ENCODE assay signal across 27 mouse cellular contexts in the genomic region with DNA sequence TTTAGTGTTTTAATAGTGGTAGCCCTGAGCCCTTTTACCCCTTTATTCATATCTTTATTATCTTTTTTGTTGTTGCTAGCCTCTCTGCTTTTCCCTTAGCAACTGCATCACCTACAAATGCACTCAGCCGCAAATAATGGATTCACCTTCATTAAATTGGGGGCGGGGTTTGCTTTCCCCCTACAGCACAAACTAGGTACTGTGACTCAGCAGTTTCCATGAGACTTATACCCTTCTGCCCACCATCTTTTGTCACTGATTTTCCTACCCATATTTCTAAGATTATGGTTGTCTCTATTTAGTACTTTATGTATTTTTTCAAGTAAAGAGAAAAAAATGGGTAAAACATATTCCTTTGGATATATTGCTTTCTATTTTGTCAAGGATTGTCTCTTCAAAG. TPM values are rescaled to one million over a fixed set of nuclear protein-coding genes. Genes with fewer than 3 reads are reported as not detected.
DNase-seq lines count a peak whose midpoint lies in the region; ATAC-seq and TF ChIP-seq lines count a peak whose summit lies in the region.
"Had no signal": no experiment of that assay in that cellular context is flagged by ENCODE, and none has a peak within 500 bp of the region (broad histone marks: within the 10 kb centered on the region; RNA-seq: fewer than 3 reads in every experiment).

No protein-coding gene starts in this region.

- TF ChIP-seq CTCF in heart, adult 2 months (IDR thresholded peaks at IDR 0.05): 0 out of 2 replicates have a peak, but pooled peaks have one; percentile 2
- no peak for TF ChIP-seq CTCF in kidney, adult 2 months (conservative IDR thresholded peaks at IDR 0.05; ENCODE audit: insufficient read depth, insufficient read length, low read depth, low read length)

- peaks cover 2% of the 10 kb centered on the region; the same call in 1 of the 2 replicates for H3K79me2 ChIP-seq in heart, adult 2 months (replicated peaks; ENCODE audit: control insufficient read depth, insufficient read depth, low read length)

- TF ChIP-seq EP300 in heart, adult 2 months (IDR thresholded peaks at IDR 0.05; ENCODE audit: insufficient read depth, low read depth, low read length): no peak

- no peak overlapping the region for H3K9ac ChIP-seq in heart, adult 2 months (ENCODE audit: low read depth, low read length)
- no peak overlapping the region for H3K9ac ChIP-seq in forebrain, embryonic 13.5 days
- H3K9ac ChIP-seq: embryonic facial prominence, embryonic 12.5 days; embryonic facial prominence, embryonic 15.5 days; forebrain, embryonic 15.5 days; hindbrain, embryonic 14.5 days had no signal

- H3K27me3 ChIP-seq in heart, adult 2 months (ENCODE audit: control insufficient read depth, insufficient read depth, low read length): no peaks in the 10 kb centered on the region
- H3K27me3 ChIP-seq in forebrain, embryonic 13.5 days: no peaks in the 10 kb centered on the region
- no peaks in the 10 kb centered on the region for H3K27me3 ChIP-seq in kidney, adult 2 months (replicated peaks; ENCODE audit: control insufficient read depth, insufficient read depth, low read length)
- H3K27me3 ChIP-seq: CH12.LX; embryonic facial prominence, embryonic 12.5 days; embryonic facial prominence, embryonic 15.5 days; forebrain, embryonic 15.5 days had no signal

- 0 out of 2 replicates have a peak, but pooled peaks have one; percentile 21 for ATAC-seq in common myeloid progenitor, adult 5-6 weeks (replicated peaks; ENCODE audit: low read depth, poor library complexity, severe bottlenecking)
- ATAC-seq in forebrain, embryonic 13.5 days: no peak
- ATAC-seq: activated CD4-positive, CD25-positive, alpha-beta regulatory T cell, adult 4 months; forebrain, embryonic 15.5 days; hindbrain, postnatal 0 days; inflammation-experienced regulatory T-cells, adult 6 months; intestine, embryonic 16.5 days had no signal

- no peak overlapping the region for H3K4me3 ChIP-seq in heart, adult 2 months
- H3K4me3 ChIP-seq in forebrain, embryonic 13.5 days: no peak overlapping the region
- H3K4me3 ChIP-seq in kidney, adult 2 months (ENCODE audit: insufficient read depth, low read depth, low read length): no peak overlapping the region
- H3K4me3 ChIP-seq: embryonic facial prominence, embryonic 12.5 days; embryonic facial prominence, embryonic 15.5 days; forebrain, embryonic 15.5 days had no signal

- H3K4me2 ChIP-seq in forebrain, embryonic 13.5 days: no peak overlapping the region
- H3K4me2 ChIP-seq: embryonic facial prominence, embryonic 12.5 days; embryonic facial prominence, embryonic 15.5 days; forebrain, embryonic 15.5 days; heart, embryonic 11.5 days; hindbrain, embryonic 14.5 days had no signal

- H3K4me1 ChIP-seq in heart, adult 2 months (ENCODE audit: control insufficient read depth, insufficient read depth, low read length): peaks cover 5% of the 10 kb centered on the region
- peaks cover 6% of the 10 kb centered on the region; the same call in 1 of the 2 replicates for H3K4me1 ChIP-seq in forebrain, embryonic 13.5 days
- no peaks in the 10 kb centered on the region for H3K4me1 ChIP-seq in kidney, adult 2 months (ENCODE audit: control insufficient read depth, insufficient read depth, low read length)
- H3K4me1 ChIP-seq: embryonic facial prominence, embryonic 12.5 days; embryonic facial prominence, embryonic 15.5 days had no signal

- 90% methylated on average over 2 of the region's 2 CpGs for WGBS in heart, adult 2 months
- 88% methylated on average over 2 of the region's 2 CpGs for WGBS in forebrain, embryonic 13.5 days
- whole genome bisulfite sequencing in kidney, adult 2 months: 86% methylated on average over 2 of the region's 2 CpGs

- intact Hi-C loops in heart, adult 2 months (cut with DNase I): no loop called here
- intact Hi-C loops in heart, postnatal 10 days (cut with DNase I): no loop called here

- no peak overlapping the region for H3K27ac ChIP-seq in heart, adult 2 months
- H3K27ac ChIP-seq in forebrain, embryonic 13.5 days: no peak overlapping the region
- no peak overlapping the region for H3K27ac ChIP-seq in kidney, adult 2 months (ENCODE audit: insufficient read depth, low read depth, low read length)
- H3K27ac ChIP-seq: embryonic facial prominence, embryonic 12.5 days; embryonic facial prominence, embryonic 15.5 days; forebrain, embryonic 15.5 days; hindbrain, embryonic 14.5 days; hindbrain, postnatal 0 days had no signal

- no peaks in the 10 kb centered on the region for H3K9me3 ChIP-seq in forebrain, embryonic 13.5 days (replicated peaks)
- H3K9me3 ChIP-seq: embryonic facial prominence, embryonic 12.5 days; embryonic facial prominence, embryonic 15.5 days; forebrain, embryonic 15.5 days had no signal

- DNase-seq in heart, adult 2 months: no peak
- DNase-seq in heart, postnatal 10 days: no peak
- peak; percentile 16 for DNase-seq in 3T3-L1 (ENCODE audit: low read depth, low spot score)
- DNase-seq in R1 (ENCODE audit: low read depth, low spot score): peak; percentile 53
- DNase-seq in frontal cortex, postnatal 14 days (ENCODE audit: low spot score in 2 of 2): no peak
- DNase-seq in kidney, adult 2 months: no peak
- DNase-seq: adrenal gland, postnatal 10 days; adrenal gland, postnatal 36 days; B cell, adult 2 months; cerebellum, adult 18-20 months; cerebellum, adult 9-10 months; cerebellum, postnatal 14 days; gastrocnemius, postnatal 10 days; gastrocnemius, postnatal 36 days; heart, postnatal 4 days had no signal

- TF ChIP-seq POLR2A in heart, adult 2 months (IDR thresholded peaks at IDR 0.05; ENCODE audit: insufficient read depth, low read depth, low read length): no peak
- TF ChIP-seq POLR2A in kidney, adult 2 months (IDR thresholded peaks at IDR 0.05; ENCODE audit: low read depth, low read length): no peak

- peaks cover 3% of the 10 kb centered on the region for H3K36me3 ChIP-seq in heart, adult 2 months (ENCODE audit: control insufficient read depth, insufficient read depth, low read length)
- H3K36me3 ChIP-seq in forebrain, embryonic 13.5 days (ENCODE audit: poor library complexity, severe bottlenecking): no peaks in the 10 kb centered on the region
- no peaks in the 10 kb centered on the region for H3K36me3 ChIP-seq in kidney, adult 2 months (ENCODE audit: control insufficient read depth, insufficient read depth, low read length)
- H3K36me3 ChIP-seq: embryonic facial prominence, embryonic 12.5 days; embryonic facial prominence, embryonic 15.5 days; forebrain, embryonic 15.5 days had no signal

RNA-seq across cellular contexts. Expression of gene Pcdh7, which starts 56.7 kb away (rescaled TPM):
- total RNA-seq in heart, adult 2 months (2021): 100 to 1,000 TPM in 1 of 2 experiments, 10 to 100 TPM in 1; 82.7 to 107 TPM
- 44.0 and 72.3 TPM in 2 replicates for polyA plus RNA-seq in heart, adult 2 months (2012; rRNA removed)
- total RNA-seq in heart, postnatal 10 days (2021): 100 to 1,000 TPM; 121 to 128 TPM
- total RNA-seq in common myeloid progenitor, adult 5-6 weeks (2017): 8.1 and 8.7 TPM in 2 replicates
- polyA plus RNA-seq in forebrain, embryonic 13.5 days (2015; fragmentation: Nextera tagmentation; extraction: Ambion mirVana): 7.2 and 8.2 TPM in 2 replicates
- 7.1 and 7.6 TPM in 2 replicates for polyA plus RNA-seq in kidney, adult 2 months (2012; rRNA removed)
- total RNA-seq: CH12.LX had no signal
- polyA plus RNA-seq: activated CD4-positive, CD25-positive, alpha-beta regulatory T cell, adult 4 months; inflammation-experienced regulatory T-cells, adult 6 months had no signal

Comparison
In these comparisons a context has a peak if more than half of its experiments do, and no peak if none do; other contexts are left out.
1. DNase-seq: peak in 3T3-L1 (single experiment) and R1 (single experiment); none in heart, adult 2 months (0 of 2), heart, postnatal 10 days (0 of 2), frontal cortex, postnatal 14 days (0 of 2) and kidney, adult 2 months (single experiment).